Mouse (Mus musculus): ENCODE measurements around the gene Recql. TPM values are rescaled to one million over a fixed set of nuclear protein-coding genes. Genes with fewer than 3 reads are reported as not detected.

The Recql gene
- polyA plus RNA-seq, 1 experiment from 2014 or later = 31.8 TPM

DNA sequence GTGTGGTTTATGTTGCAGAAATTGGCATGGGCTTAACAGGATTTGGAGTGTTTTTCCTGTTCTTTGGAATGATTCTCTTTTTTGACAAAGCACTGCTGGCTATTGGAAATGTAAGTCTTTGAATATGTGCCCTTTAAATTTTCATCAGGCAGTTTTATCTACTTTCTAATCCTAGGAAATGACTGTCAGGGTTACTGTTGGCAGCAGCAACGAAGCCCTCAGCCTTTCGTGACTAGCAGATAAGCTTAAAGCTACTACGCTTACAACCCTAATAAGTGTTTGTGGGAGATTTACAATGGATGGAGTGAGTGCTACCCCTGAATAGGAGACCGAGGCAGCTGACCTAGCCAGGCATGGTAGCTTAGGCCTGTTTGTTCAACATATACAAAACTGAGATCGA, 5.4 kb upstream of the Recql start:
- Histone ChIP-seq H3K27me3 (replicated peaks; ENCODE audit: control insufficient read depth, insufficient read depth, low read length) (no peaks in the 10 kb centered on the region), H3K27ac (ENCODE audit: low read length) (no peak overlapping the region), H3K4me2 (ENCODE audit: low read length) (no peak overlapping the region), H3K4me3 (replicated peaks; ENCODE audit: low read length) (no peak overlapping the region), H3K36me3 (ENCODE audit: control insufficient read depth, insufficient read depth) (peaks cover 7% of the 10 kb centered on the region), H3K9me3 (ENCODE audit: control insufficient read depth, low read length) (no peaks in the 10 kb centered on the region), H3K9ac (replicated peaks; ENCODE audit: low read depth, low read length) (no peak overlapping the region), H3K4me1 (replicated peaks; ENCODE audit: control insufficient read depth, insufficient read depth, low read length) (peaks cover 12% of the 10 kb centered on the region)
- 91% methylated on average over 5 of the region's 5 CpGs for WGBS
- ATAC-seq = no peak

DNA sequence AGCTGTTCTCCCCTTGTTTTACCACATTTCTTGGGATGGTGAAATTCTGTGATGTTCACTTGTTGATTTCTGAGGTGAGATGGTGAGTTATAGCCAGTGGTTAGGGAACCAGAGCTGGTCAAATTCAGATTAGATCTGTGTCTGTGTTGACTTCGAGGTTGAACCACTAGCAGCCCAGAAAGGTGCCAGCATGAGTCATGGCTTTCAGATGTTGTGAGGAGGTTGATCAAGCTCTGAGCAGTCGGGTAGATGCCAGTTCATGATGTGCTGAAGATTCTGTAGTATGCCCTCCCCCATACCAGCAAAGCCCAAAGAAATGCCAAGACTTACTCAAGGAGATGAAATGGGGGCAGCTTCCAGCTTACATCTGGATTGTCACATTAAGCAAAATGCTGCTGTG, 2.2 kb upstream of the Recql start:
- Histone ChIP-seq H3K4me2 (ENCODE audit: low read length) (no peak overlapping the region), H3K27me3 (replicated peaks; ENCODE audit: control insufficient read depth, insufficient read depth, low read length) (no peaks in the 10 kb centered on the region), H3K4me1 (replicated peaks; ENCODE audit: control insufficient read depth, insufficient read depth, low read length) (peaks cover 16% of the 10 kb centered on the region), H3K36me3 (ENCODE audit: control insufficient read depth, insufficient read depth) (peaks cover 4% of the 10 kb centered on the region; the same call in 1 of the 2 replicates), H3K27ac (ENCODE audit: low read length) (no peak overlapping the region), H3K4me3 (replicated peaks; ENCODE audit: low read length) (no peak overlapping the region), H3K9ac (replicated peaks; ENCODE audit: low read depth, low read length) (no peak overlapping the region), H3K9me3 (ENCODE audit: control insufficient read depth, low read length) (no peaks in the 10 kb centered on the region)
- 88% methylated on average over 2 of the region's 2 CpGs for WGBS
- ATAC-seq = no peak

DNA sequence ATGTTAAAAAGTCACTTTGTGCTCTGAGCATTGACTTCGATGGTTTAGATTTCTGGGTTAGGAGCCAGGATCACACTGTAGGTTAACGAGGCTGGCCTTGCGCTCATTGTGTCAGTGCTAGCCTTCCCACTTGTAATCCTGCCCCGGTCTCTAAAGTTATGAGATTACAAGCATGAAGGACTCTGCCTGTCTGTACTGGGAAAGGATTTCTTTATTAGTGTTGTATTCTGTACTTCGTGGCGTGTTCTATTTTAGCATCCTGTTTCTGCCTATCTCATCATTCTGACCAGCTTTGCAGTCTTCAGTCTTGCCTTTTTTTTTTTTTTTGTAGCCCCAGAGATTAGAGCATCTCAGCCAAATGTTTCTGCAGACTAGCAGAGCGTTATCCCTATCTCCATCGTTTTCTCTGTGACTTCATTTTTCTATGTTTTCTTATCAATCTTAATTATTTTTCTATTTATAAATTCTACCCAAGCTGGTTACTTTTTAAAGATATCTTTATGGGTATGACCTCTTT, 926 bp upstream of the Recql start:
- H3K9me3 ChIP-seq (ENCODE audit: control insufficient read depth, low read length) = no peaks in the 10 kb centered on the region
- H3K27me3 ChIP-seq (replicated peaks; ENCODE audit: control insufficient read depth, insufficient read depth, low read length) = no peaks in the 10 kb centered on the region
- peaks cover 16% of the 10 kb centered on the region for H3K4me1 ChIP-seq (replicated peaks; ENCODE audit: control insufficient read depth, insufficient read depth, low read length)
- H3K9ac ChIP-seq (replicated peaks; ENCODE audit: low read depth, low read length) = peak overlapping the region; percentile 88
- H3K36me3 ChIP-seq (ENCODE audit: control insufficient read depth, insufficient read depth) = no peaks in the 10 kb centered on the region
- H3K27ac ChIP-seq (ENCODE audit: low read length) = no peak overlapping the region
- H3K4me3 ChIP-seq (replicated peaks; ENCODE audit: low read length) = peak overlapping the region; percentile 93
- no peak for ATAC-seq
- peak overlapping the region; percentile 68 for H3K4me2 ChIP-seq (ENCODE audit: low read length)
- 20% methylated on average over 8 of the region's 8 CpGs for WGBS

DNA sequence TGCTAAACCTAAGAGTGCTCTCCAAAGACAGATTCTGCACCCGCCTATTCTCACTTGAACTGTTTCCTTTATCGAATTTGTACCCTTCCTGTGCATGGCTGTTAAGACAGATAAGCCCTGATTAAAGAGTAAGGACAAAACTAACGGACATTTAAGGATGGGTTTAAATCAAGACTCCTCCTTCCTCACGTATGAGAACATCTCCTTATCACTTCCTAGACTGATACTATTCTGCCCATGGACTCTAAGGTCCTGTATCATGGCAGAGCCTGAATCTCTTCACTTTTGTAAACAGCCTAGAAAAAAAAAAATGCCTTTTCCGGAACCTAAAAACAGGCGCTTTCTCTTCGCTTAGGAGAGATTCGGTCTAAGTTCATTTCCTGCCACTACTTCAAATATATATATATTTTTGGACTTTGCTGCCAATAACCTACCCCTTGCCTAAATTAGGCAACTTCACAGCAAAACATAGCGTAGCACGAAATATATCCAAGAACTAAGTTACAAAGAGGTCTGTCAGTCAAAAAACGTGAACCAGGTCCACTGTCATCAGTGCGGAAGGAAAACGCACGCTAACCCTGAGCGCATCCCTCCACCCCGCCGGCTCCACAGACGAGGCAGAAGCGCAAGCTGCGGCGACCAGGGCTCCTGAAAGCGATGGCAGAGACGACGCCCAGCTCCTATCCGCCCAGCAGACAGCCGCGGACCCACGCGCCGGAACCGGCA, 439 bp downstream of the Recql start:
- peak; percentile 77 for ATAC-seq
- Histone ChIP-seq H3K27ac (ENCODE audit: low read length) (peak overlapping the region; percentile 54; the same call in 1 of the 2 replicates), H3K4me2 (ENCODE audit: low read length) (peak overlapping the region; percentile 93), H3K27me3 (replicated peaks; ENCODE audit: control insufficient read depth, insufficient read depth, low read length) (no peaks in the 10 kb centered on the region), H3K9me3 (ENCODE audit: control insufficient read depth, low read length) (no peaks in the 10 kb centered on the region), H3K4me1 (replicated peaks; ENCODE audit: control insufficient read depth, insufficient read depth, low read length) (peaks cover 16% of the 10 kb centered on the region), H3K4me3 (replicated peaks; ENCODE audit: low read length) (peak overlapping the region; percentile 93), H3K9ac (replicated peaks; ENCODE audit: low read depth, low read length) (peak overlapping the region; percentile 60), H3K36me3 (ENCODE audit: control insufficient read depth, insufficient read depth) (no peaks in the 10 kb centered on the region)
- 5% methylated on average over 31 of the region's 31 CpGs for WGBS

DNA sequence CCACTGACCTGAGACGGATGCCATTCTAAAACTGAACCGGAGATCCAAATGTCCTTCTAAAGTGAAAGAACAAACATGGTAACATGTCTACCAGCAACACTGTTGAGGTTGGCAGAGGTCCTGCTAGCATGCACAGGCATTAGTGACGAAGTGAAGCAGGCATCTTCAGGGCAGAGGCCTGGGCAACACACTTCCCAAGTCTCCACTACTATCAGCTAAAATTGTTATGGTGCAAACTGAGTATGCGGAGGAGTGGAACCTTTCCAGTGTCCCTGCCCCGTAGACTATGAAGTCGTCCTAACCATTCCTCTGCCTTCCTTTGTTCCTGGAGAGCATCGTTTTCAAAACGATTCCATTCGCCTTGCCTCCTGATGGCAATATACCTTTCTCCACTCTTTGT, 2.4 kb downstream of the Recql start:
- no peak for ATAC-seq
- H3K4me2 ChIP-seq (ENCODE audit: low read length) = no peak overlapping the region
- no peak overlapping the region for H3K9ac ChIP-seq (replicated peaks; ENCODE audit: low read depth, low read length)
- no peaks in the 10 kb centered on the region for H3K36me3 ChIP-seq (ENCODE audit: control insufficient read depth, insufficient read depth)
- peaks cover 16% of the 10 kb centered on the region for H3K4me1 ChIP-seq (replicated peaks; ENCODE audit: control insufficient read depth, insufficient read depth, low read length)
- H3K27me3 ChIP-seq (replicated peaks; ENCODE audit: control insufficient read depth, insufficient read depth, low read length) = no peaks in the 10 kb centered on the region
- H3K9me3 ChIP-seq (ENCODE audit: control insufficient read depth, low read length) = no peaks in the 10 kb centered on the region
- H3K4me3 ChIP-seq (replicated peaks; ENCODE audit: low read length) = no peak overlapping the region
- 89% methylated on average over 9 of the region's 9 CpGs for WGBS
- no peak overlapping the region for H3K27ac ChIP-seq (ENCODE audit: low read length)

DNA sequence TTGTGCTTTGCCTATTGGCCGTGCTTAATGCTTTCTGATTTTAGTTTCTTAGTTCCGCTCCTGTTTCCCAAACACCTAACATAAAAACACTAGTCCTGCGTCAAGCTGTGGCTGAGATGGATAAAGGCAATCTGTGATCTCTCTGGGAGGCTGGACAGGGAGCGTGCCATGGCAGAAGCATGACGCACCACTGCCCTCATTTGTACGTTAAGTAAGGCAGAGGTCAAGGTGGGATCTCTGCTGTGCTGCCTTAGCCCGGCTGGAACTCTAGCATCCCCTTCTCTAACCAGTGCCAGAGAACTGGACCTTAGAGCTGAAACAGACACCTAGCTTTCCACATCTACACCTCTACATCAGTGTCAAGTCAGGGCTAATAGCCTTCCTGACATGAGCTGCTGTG, 5.3 kb downstream of the Recql start:
- Histone ChIP-seq H3K4me3 (replicated peaks; ENCODE audit: low read length) (no peak overlapping the region), H3K4me1 (replicated peaks; ENCODE audit: control insufficient read depth, insufficient read depth, low read length) (peaks cover 4% of the 10 kb centered on the region), H3K4me2 (ENCODE audit: low read length) (no peak overlapping the region), H3K27ac (ENCODE audit: low read length) (no peak overlapping the region), H3K9me3 (ENCODE audit: control insufficient read depth, low read length) (no peaks in the 10 kb centered on the region), H3K9ac (replicated peaks; ENCODE audit: low read depth, low read length) (no peak overlapping the region), H3K27me3 (replicated peaks; ENCODE audit: control insufficient read depth, insufficient read depth, low read length) (no peaks in the 10 kb centered on the region), H3K36me3 (ENCODE audit: control insufficient read depth, insufficient read depth) (peaks cover 3% of the 10 kb centered on the region; the same call in 1 of the 2 replicates)
- WGBS = 93% methylated on average over 7 of the region's 7 CpGs
- ATAC-seq = no peak

DNA sequence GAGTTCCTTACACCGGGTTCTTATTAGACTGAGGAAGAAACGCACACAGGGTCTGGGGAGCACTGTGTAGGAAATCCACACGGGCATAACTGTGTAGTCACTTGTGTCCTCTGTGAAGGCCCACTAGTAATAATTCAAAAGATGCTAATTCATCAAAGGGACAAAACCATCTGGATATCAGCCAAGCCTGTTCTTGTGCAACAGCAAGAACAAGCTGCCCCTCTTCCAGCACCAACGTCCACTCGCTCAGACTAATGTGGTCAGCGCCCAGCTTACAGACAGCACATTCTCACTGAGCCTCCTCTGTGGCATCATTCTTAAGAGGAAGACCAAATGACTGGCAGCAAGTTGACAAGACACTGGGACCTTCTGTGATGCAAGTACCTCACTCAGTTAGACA, 6.9 kb downstream of the Recql start:
- H3K4me2 ChIP-seq (ENCODE audit: low read length) = no peak overlapping the region
- no peak for ATAC-seq
- H3K4me3 ChIP-seq (replicated peaks; ENCODE audit: low read length) = no peak overlapping the region
- no peak overlapping the region for H3K9ac ChIP-seq (replicated peaks; ENCODE audit: low read depth, low read length)
- H3K9me3 ChIP-seq (ENCODE audit: control insufficient read depth, low read length) = no peaks in the 10 kb centered on the region
- H3K4me1 ChIP-seq (replicated peaks; ENCODE audit: control insufficient read depth, insufficient read depth, low read length) = no peaks in the 10 kb centered on the region
- no peak overlapping the region for H3K27ac ChIP-seq (ENCODE audit: low read length)
- 84% methylated on average over 6 of the region's 6 CpGs for WGBS
- no peaks in the 10 kb centered on the region for H3K27me3 ChIP-seq (replicated peaks; ENCODE audit: control insufficient read depth, insufficient read depth, low read length)
- peaks cover 6% of the 10 kb centered on the region; the same call in 1 of the 2 replicates for H3K36me3 ChIP-seq (ENCODE audit: control insufficient read depth, insufficient read depth)

DNA sequence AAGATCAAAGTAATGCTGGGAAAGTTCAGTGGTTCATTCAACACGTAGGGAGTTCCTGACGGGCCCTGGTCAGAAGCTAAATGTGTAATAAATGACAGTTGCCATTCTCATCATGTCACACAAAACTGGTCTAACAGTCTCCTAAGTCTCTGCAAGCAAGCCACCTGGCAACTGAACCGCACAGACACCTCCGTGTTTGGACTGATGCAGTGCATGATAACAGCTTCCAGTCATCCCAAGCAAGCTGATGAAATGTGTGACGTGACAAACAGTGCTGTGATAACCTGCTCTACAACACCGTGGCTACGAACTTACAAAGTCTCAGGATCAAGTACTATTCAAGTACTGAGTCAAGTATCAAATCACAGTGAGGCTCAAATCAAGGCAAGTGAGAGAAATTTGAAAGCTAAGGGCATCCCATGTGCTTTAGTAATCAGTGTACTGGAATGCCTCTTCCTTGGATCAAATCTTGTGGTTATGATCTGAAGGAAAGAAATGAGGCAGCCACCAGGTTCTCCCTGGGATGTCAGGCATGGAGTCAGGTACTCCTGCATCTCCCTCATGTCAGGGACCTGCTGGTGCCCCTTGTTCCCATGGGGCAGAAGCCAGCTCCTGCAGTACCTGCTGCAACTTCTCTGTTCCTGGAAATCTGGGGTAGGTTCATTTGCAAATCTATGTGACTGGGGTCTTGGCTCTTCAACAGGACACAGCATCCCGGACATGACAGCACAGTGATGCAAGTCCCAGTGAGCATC, 8.1 kb downstream of the Recql start:
- H3K27ac ChIP-seq (ENCODE audit: low read length) = no peak overlapping the region
- no peaks in the 10 kb centered on the region for H3K27me3 ChIP-seq (replicated peaks; ENCODE audit: control insufficient read depth, insufficient read depth, low read length)
- no peak overlapping the region for H3K4me2 ChIP-seq (ENCODE audit: low read length)
- H3K4me1 ChIP-seq (replicated peaks; ENCODE audit: control insufficient read depth, insufficient read depth, low read length) = no peaks in the 10 kb centered on the region
- H3K9me3 ChIP-seq (ENCODE audit: control insufficient read depth, low read length) = no peaks in the 10 kb centered on the region
- H3K4me3 ChIP-seq (replicated peaks; ENCODE audit: low read length) = no peak overlapping the region
- 94% methylated on average over 8 of the region's 8 CpGs for WGBS
- no peak overlapping the region for H3K9ac ChIP-seq (replicated peaks; ENCODE audit: low read depth, low read length)
- H3K36me3 ChIP-seq (ENCODE audit: control insufficient read depth, insufficient read depth) = peaks cover 10% of the 10 kb centered on the region; the same call in 1 of the 2 replicates
- ATAC-seq = no peak

DNA sequence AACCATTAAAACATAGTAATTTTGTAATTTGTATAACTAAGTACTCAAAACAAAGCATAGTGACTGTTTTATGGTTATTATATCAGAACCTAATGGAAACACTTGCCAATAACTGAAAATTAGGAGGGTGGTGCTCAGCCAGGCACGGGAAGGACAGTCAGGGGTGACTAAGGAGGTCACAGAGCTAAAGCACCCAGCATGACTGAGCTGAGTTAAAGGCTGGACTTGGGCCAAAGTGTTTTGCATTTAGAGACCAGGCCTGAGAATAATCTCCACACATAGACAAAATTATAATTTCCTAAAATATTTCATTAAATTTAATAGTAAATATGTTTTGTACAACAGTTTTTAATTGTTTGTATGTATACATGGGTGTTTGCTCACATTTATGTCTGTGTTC, 9.8 kb downstream of the Recql start:
- no peaks in the 10 kb centered on the region for H3K27me3 ChIP-seq (replicated peaks; ENCODE audit: control insufficient read depth, insufficient read depth, low read length)
- H3K4me1 ChIP-seq (replicated peaks; ENCODE audit: control insufficient read depth, insufficient read depth, low read length) = no peaks in the 10 kb centered on the region
- WGBS = 66% methylated on average over 1 of the region's 1 CpGs
- no peak for ATAC-seq
- no peak overlapping the region for H3K27ac ChIP-seq (ENCODE audit: low read length)
- H3K4me2 ChIP-seq (ENCODE audit: low read length) = no peak overlapping the region
- no peak overlapping the region for H3K4me3 ChIP-seq (replicated peaks; ENCODE audit: low read length)
- no peaks in the 10 kb centered on the region for H3K9me3 ChIP-seq (ENCODE audit: control insufficient read depth, low read length)
- no peak overlapping the region for H3K9ac ChIP-seq (replicated peaks; ENCODE audit: low read depth, low read length)
- peaks cover 10% of the 10 kb centered on the region; the same call in 1 of the 2 replicates for H3K36me3 ChIP-seq (ENCODE audit: control insufficient read depth, insufficient read depth)

Measured in forebrain, embryonic 16.5 days (tissue).